Mouse (Mus musculus) splenic B cell, adult 2 months (primary cell): Measurements from ENCODE around the gene Slc6a5.

Experiments used
- DNase-seq: peaks from one replicate; pipeline ENCODE4 v3.0.0-alpha.2; 2011; ENCODE audit warnings: low read depth, low spot score
- H3K27me3 ChIP-seq: 2 replicates; pipeline ENCODE4 v1.6.1; 2012; ENCODE audit warnings: mild to moderate bottlenecking, low read length, moderate library complexity, mixed read lengths; ENCODE audit not compliant: control insufficient read depth, poor library complexity, insufficient read depth, severe bottlenecking
- H3K36me3 ChIP-seq: 2 replicates; pipeline ENCODE4 v1.6.1; 2012; ENCODE audit warnings: mild to moderate bottlenecking, low read length, moderate library complexity, mixed read lengths; ENCODE audit not compliant: control insufficient read depth, poor library complexity, insufficient read depth, severe bottlenecking

Gene Slc6a5

GRCm38 (mm10) chr7:49907191-49908171 is 2.5 kb upstream of the Slc6a5 start:
- no peaks in the 10 kb centered on the region for H3K36me3 ChIP-seq
- H3K27me3 ChIP-seq, result no peaks in the 10 kb centered on the region; the same call in 1 of the 2 replicates
- DNase-seq, result no peak

- DNase-seq, result no peak
- Histone ChIP-seq H3K27me3 (no peaks in the 10 kb centered on the region; the same call in 1 of the 2 replicates), H3K36me3 (no peaks in the 10 kb centered on the region)
These were observed 1.6 kb upstream of the Slc6a5 start for GRCm38 (mm10) chr7:49908181-49908855.

DNA sequence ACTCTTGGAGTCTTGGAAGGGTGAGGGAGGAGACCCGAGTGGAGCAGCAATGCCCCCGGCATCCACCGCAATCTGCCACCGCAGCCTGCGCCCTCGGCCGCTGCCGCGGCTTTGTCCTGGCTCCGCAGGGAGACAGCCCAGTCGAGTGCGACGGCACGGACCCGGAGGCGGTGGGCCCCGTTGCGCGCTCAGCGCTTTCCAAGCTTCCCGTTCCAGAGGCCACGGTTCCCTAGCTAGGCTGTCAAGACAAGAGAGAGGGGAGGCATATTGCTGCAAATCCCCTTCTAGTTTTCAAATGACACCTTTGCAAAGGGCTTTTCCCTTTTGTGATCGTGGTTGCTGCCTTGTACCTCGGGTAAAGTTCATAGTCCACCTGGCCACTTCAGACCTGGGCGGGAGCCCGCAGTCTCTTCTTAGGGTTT is 945 bp upstream of the Slc6a5 start:
- no peak for DNase-seq
- H3K27me3 ChIP-seq, result no peaks in the 10 kb centered on the region; the same call in 1 of the 2 replicates
- no peaks in the 10 kb centered on the region for H3K36me3 ChIP-seq

- H3K36me3 ChIP-seq, result no peaks in the 10 kb centered on the region
- peaks cover 2% of the 10 kb centered on the region for H3K27me3 ChIP-seq
- DNase-seq, result peak; percentile 4
These were observed 415 bp downstream of the Slc6a5 start for GRCm38 (mm10) chr7:49910361-49910760.

DNA sequence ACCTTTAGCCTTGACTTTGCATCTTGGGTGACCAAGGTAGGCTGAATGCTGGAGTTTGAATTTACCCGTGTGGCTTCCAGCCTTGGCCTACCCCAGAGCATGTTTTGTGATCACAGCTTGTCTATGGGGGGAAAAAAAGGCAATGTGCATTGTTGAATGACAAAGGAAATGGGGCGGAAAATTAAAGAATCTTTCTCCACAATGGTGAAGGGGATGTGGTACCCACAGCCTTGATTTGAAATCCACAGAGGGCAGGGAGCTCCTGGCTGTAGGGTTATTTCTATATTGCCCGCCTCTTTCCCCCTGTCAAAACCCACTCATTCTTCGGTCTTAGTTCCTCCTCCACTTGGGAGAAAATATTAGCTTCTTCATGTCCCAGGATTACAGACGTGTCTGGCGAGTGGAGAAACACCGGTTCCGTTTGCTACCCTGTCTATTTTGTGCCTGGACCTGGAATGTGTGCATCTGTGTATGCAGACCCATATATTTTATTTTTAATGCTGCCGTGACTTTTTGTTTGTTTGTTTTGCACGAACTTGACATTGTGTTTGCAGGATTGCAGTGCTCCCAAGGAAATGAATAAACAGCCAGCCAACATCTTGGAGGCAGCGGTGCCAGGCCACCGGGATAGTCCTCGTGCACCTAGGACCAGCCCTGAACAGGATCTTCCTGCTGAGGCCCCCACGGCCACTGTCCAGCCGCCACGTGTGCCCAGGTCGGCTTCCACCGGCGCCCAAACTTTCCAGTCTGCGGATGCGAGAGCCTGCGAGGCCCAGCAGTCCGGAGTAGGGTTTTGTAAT is 1.4 kb downstream of the Slc6a5 start:
- DNase-seq, result no peak
- H3K27me3 ChIP-seq, result peaks cover 2% of the 10 kb centered on the region

DNA sequence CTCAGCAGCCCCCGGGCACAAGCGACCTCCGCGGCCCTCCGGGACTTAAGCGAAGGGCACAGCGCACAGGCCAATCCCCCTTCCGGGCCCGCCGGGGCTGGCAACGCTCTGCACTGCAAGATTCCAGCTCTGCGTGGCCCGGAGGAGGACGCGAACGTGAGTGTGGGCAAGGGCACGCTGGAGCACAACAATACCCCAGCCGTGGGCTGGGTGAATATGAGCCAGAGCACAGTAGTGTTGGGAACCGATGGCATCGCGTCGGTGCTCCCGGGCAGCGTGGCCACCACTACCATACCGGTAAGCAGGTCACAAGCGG is 2.0 kb downstream of the Slc6a5 start:
- H3K27me3 ChIP-seq, result peaks cover 2% of the 10 kb centered on the region
- no peaks in the 10 kb centered on the region for H3K36me3 ChIP-seq
- DNase-seq, result no peak

More for the DNA sequence above, 1.4 kb downstream of the Slc6a5 start:
- no peaks in the 10 kb centered on the region for H3K36me3 ChIP-seq

- no peak for DNase-seq
- no peaks in the 10 kb centered on the region for H3K36me3 ChIP-seq
- peaks cover 2% of the 10 kb centered on the region for H3K27me3 ChIP-seq
These were observed 3.2 kb downstream of the Slc6a5 start for GRCm38 (mm10) chr7:49913164-49913563.

GRCm38 (mm10) chr7:49913728-49914328 is 3.9 kb downstream of the Slc6a5 start:
- no peak for DNase-seq
- H3K36me3 ChIP-seq, result no peaks in the 10 kb centered on the region
- H3K27me3 ChIP-seq, result peaks cover 2% of the 10 kb centered on the region; the same call in 1 of the 2 replicates

GRCm38 (mm10) chr7:49914946-49915345 is 5.0 kb downstream of the Slc6a5 start:
- H3K36me3 ChIP-seq, result no peaks in the 10 kb centered on the region
- DNase-seq, result no peak
- peaks cover 2% of the 10 kb centered on the region; the same call in 1 of the 2 replicates for H3K27me3 ChIP-seq

DNA sequence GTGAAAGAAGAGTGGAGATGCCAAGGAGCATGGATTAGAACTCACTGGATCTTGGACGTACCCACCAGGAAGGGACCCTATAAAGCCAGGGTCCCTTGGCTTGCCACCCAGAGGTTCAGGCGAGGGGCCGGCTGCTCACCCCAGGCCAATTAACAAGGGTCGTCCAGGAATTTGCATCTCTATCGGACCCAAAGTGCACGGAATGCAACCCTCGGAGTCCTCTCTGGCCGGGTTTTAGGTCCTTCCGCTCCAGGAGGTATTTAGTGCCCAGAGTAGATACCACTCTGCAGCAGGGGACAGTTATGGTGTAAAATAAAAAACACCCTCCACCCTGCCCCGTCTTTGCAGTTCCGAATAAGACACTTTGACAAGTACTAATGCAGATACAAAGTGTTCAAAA is 5.5 kb downstream of the Slc6a5 start:
- no peak for DNase-seq
- H3K36me3 ChIP-seq, result no peaks in the 10 kb centered on the region
- peaks cover 2% of the 10 kb centered on the region; the same call in 1 of the 2 replicates for H3K27me3 ChIP-seq

DNA sequence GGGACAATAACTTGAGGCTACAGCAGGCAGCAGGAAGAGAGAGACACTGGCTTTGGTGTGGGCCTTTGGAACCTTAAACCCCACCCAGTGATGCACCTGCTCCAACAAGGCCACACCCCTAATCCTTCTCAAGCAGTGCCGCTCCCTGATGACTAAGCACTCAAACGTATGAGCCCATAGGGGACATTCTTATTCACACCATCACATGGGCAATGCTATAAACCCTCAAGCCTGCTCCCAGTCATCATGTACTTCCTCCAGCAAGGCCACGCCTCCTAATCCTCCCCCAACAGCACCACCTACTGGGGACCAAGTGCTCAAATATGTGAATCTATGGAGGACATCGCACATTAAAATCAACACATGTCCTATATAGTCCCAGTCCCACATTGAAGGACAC is 9.5 kb downstream of the Slc6a5 start:
- DNase-seq, result no peak
- Histone ChIP-seq H3K27me3 (no peaks in the 10 kb centered on the region; the same call in 1 of the 2 replicates), H3K36me3 (no peaks in the 10 kb centered on the region)

DNA sequence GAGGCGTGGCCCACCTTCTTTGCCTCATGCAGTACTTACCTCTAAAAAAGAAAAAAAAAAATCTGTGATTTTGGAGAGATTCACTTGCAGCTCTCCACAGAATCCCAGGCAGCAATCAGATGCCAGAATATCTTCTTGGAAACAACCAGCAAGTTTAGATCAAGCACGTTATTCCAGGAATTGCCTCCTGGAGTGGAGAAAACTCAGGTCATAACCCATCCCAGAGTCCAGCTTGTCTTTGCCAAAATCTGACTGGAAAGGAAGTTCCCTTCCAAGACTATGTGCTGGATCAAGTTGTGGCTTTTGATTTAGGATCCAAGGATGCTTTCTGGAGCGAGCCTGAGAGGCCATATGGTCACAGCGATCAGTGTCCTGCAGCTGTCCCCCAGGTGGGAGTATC is 10.8 kb downstream of the Slc6a5 start:
- no peaks in the 10 kb centered on the region for H3K27me3 ChIP-seq
- H3K36me3 ChIP-seq, result no peaks in the 10 kb centered on the region

DNA sequence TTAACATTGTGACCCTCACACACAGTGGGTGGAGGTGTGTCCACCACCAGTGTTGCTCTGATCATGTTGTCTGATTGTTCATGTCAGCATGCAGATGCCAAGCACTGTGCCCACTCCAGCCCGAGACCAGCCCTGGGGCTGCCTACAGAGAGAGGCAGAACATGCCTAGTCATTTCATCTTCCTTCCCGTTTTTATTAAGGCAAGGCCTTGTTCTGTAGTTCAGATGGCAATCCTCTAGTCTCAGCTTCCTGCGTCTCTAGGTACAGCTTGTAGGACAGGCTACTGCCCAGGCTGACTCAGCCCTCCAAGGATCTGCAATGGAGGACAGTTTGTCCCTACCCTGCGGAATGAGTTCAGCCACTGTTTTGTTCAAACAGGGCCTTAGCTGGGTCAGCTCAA is 13.0 kb downstream of the Slc6a5 start:
- Histone ChIP-seq H3K36me3 (no peaks in the 10 kb centered on the region), H3K27me3 (no peaks in the 10 kb centered on the region)
- peak; percentile 2 for DNase-seq

More for the DNA sequence above, 10.8 kb downstream of the Slc6a5 start:
- no peak for DNase-seq

DNA sequence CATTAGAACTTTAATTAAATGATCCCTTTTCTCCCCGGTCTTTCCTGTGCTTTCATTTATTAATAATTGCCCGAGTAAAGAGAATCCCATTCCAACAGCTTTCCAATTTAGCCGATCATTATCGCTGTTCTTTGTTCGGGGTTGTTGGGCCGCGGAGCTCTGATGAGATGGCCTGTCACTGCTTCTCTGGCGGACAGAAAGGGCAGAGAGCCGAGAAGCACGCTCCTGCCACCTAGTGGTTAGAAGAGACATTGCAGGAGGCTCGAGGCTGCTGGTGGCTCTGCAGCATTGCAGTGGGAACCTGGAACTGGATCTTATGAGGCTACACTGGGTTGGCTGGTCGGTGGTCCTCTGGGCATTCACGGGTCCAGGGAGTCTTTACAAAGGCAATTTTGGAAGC is 13.4 kb downstream of the Slc6a5 start:
- H3K27me3 ChIP-seq, result no peaks in the 10 kb centered on the region
- H3K36me3 ChIP-seq, result no peaks in the 10 kb centered on the region
- peak; percentile 78 for DNase-seq
